Mouse (Mus musculus) MEL (cell line): ENCODE data around the gene Dnhd1. TPM values are rescaled to one million over a fixed set of nuclear protein-coding genes. Genes with fewer than 3 reads are reported as not detected.
A peak's percentile ranks its signal among the peaks of the same experiment; 100 is the strongest.

Experiments
- DNase-seq: peaks from one replicate; pipeline ENCODE4 v3.0.0; 2011; ENCODE audit warnings: low read depth, low spot score
- H3K27ac ChIP-seq: 2 replicates; pipeline ENCODE4 v1.5.1; 2012; ENCODE audit warnings: low read depth, mild to moderate bottlenecking, control low read depth, low read length, moderate library complexity; ENCODE audit not compliant: control insufficient read depth
- H3K27me3 ChIP-seq, 2 experiments: fragments of 150-350 bp in 1 of 2; sonication (generic) in 1 of 2; 2 replicates each; pipeline ENCODE4 v1.6.1; 2012; ENCODE audit warnings: low read length in 2 of 2, mild to moderate bottlenecking in 2 of 2, improper control_type of control experiment in 1 of 2, moderate library complexity in 1 of 2; ENCODE audit not compliant: insufficient read depth in 2 of 2, control insufficient read depth in 1 of 2
- H3K36me3 ChIP-seq, 2 experiments: 2 replicates each; pipeline ENCODE4 v1.6.1; 2012 to 2014; ENCODE audit warnings: low read length in 2 of 2, improper control_type of control experiment in 1 of 2, inconsistent platforms in 1 of 2, mild to moderate bottlenecking in 1 of 2; ENCODE audit not compliant: insufficient read depth in 2 of 2, control insufficient read depth in 1 of 2
- H3K4me1 ChIP-seq, 2 experiments: fragments of 150-350 bp in 1 of 2; sonication (generic) in 1 of 2; 2 replicates each; pipeline ENCODE4 v1.6.1; 2012; ENCODE audit warnings: low read length in 2 of 2, improper control_type of control experiment in 1 of 2, mild to moderate bottlenecking in 1 of 2; ENCODE audit not compliant: insufficient read depth in 2 of 2, control insufficient read depth in 1 of 2
- H3K4me3 ChIP-seq, 2 experiments: fragments of 150-350 bp in 1 of 2; sonication (generic) in 1 of 2; 2 replicates each; pipeline ENCODE4 v1.5.1; 2012; ENCODE audit warnings: low read depth in 2 of 2, low read length in 2 of 2, mild to moderate bottlenecking in 2 of 2, moderate library complexity in 2 of 2, control low read depth in 1 of 2, improper control_type of control experiment in 1 of 2; ENCODE audit not compliant: control insufficient read depth in 1 of 2, insufficient read depth in 1 of 2
- H3K79me2 ChIP-seq: 2 replicates; pipeline ENCODE4 v1.6.1; 2012; ENCODE audit warnings: mild to moderate bottlenecking, low read length, moderate library complexity; ENCODE audit not compliant: control insufficient read depth, poor library complexity, insufficient read depth
- H3K9ac ChIP-seq: 2 replicates; pipeline ENCODE4 v1.6.1; 2012; ENCODE audit warnings: low read depth, mild to moderate bottlenecking, control low read depth, low read length, moderate library complexity; ENCODE audit not compliant: control insufficient read depth, poor library complexity, severe bottlenecking
- H3K9me3 ChIP-seq: fragments of 150-350 bp; sonication (generic); replicated peaks from 2 replicates; pipeline ENCODE4 v1.6.1; 2012; ENCODE audit warnings: mild to moderate bottlenecking, low read length, improper control_type of control experiment, moderate library complexity; ENCODE audit not compliant: insufficient read depth
- CHD2 ChIP-seq: IDR thresholded peaks from 2 replicates; pipeline ENCODE4 v1.6.1; 2011; ENCODE audit warnings: low read length, improper control_type of control experiment
- E2F4 ChIP-seq: IDR thresholded peaks from 2 replicates; pipeline ENCODE4 v1.6.1; 2011; ENCODE audit warnings: low read depth, low read length, improper control_type of control experiment, borderline replicate concordance
- ELF1 ChIP-seq: IDR thresholded peaks from 2 replicates; pipeline ENCODE4 v1.6.1; 2014; ENCODE audit warnings: low read depth, mild to moderate bottlenecking, inconsistent platforms, low read length, improper control_type of control experiment, moderate library complexity
- EP300 ChIP-seq, 2 experiments: IDR thresholded peaks; 2 replicates each; pipeline ENCODE4 v1.6.1; 2011; ENCODE audit warnings: improper control_type of control experiment in 2 of 2, low read length in 2 of 2, low read depth in 1 of 2, mild to moderate bottlenecking in 1 of 2
- GABPA ChIP-seq: IDR thresholded peaks from 2 replicates; pipeline ENCODE4 v1.6.1; 2012; ENCODE audit warnings: low read depth, mild to moderate bottlenecking, inconsistent platforms, low read length, improper control_type of control experiment, moderate library complexity
- GATA1 ChIP-seq: IDR thresholded peaks from 2 replicates; pipeline ENCODE4 v1.6.1; 2011; ENCODE audit warnings: low read depth, low read length, improper control_type of control experiment
- MAX ChIP-seq: IDR thresholded peaks from 2 replicates; pipeline ENCODE4 v1.6.1; 2011; ENCODE audit warnings: low read length, improper control_type of control experiment
- MXI1 ChIP-seq: IDR thresholded peaks from 2 replicates; pipeline ENCODE4 v1.6.1; 2011; ENCODE audit warnings: mild to moderate bottlenecking, low read depth, low read length, improper control_type of control experiment
- MYB ChIP-seq: IDR thresholded peaks from 2 replicates; pipeline ENCODE4 v1.6.1; 2011; ENCODE audit warnings: mild to moderate bottlenecking, low read depth, low read length, improper control_type of control experiment
- NRF1 ChIP-seq: IDR thresholded peaks from 2 replicates; pipeline ENCODE4 v1.6.1; 2014; ENCODE audit warnings: low read depth, mild to moderate bottlenecking, inconsistent platforms, low read length, improper control_type of control experiment, moderate library complexity; ENCODE audit not compliant: poor library complexity, insufficient read depth, severe bottlenecking
- POLR2AphosphoS2 ChIP-seq: IDR thresholded peaks from 2 replicates; pipeline ENCODE4 v1.6.1; 2011; ENCODE audit warnings: low read length, improper control_type of control experiment
- TCF12 ChIP-seq: IDR thresholded peaks from 2 replicates; pipeline ENCODE4 v1.6.1; 2014; ENCODE audit warnings: low read depth, mild to moderate bottlenecking, inconsistent platforms, low read length, improper control_type of control experiment, moderate library complexity
- UBTF ChIP-seq: IDR thresholded peaks from 2 replicates; pipeline ENCODE4 v1.6.1; 2012; ENCODE audit warnings: low read depth, mild to moderate bottlenecking, inconsistent platforms, low read length, improper control_type of control experiment, moderate library complexity, borderline replicate concordance; ENCODE audit not compliant: insufficient read depth
- USF2 ChIP-seq, 2 experiments: IDR thresholded peaks; 2 replicates each; pipeline ENCODE4 v1.6.1; 2011 to 2012; ENCODE audit warnings: improper control_type of control experiment in 2 of 2, low read length in 2 of 2, borderline replicate concordance in 1 of 2, inconsistent platforms in 1 of 2, low read depth in 1 of 2, mild to moderate bottlenecking in 1 of 2; ENCODE audit not compliant: insufficient read depth in 1 of 2
- polyA plus RNA-seq, 2 experiments: library from polyadenylated mRNA; stranded (reverse) in 1 of 2; unstranded in 1 of 2; fragments of >175 nt in 1 of 2; fragments of >200 nt in 1 of 2; gene quantifications; 2 replicates each; pipeline versions ENCODE4 v1.2.1 to v1.2.4; 2012; ENCODE audit warnings: low replicate concordance in 2 of 2, low read depth in 1 of 2; ENCODE audit not compliant: insufficient read length in 2 of 2, insufficient read depth in 1 of 2, missing spikeins in 1 of 2
- total RNA-seq: library from RNA; depleted of rRNA; stranded (reverse); fragments of 300-350 nt; gene quantifications from 2 replicates; pipeline ENCODE4 v1.2.3, GENCODE M21; 2012

The Dnhd1 gene
- total and polyA plus RNA-seq, 3 experiments = 1.7 to 2.6 TPM; not detected in 1

- H3K4me1 ChIP-seq = peaks cover 2 to 17% of the 10 kb centered on the region in 2 experiments; a peak in 2 of 4 replicates
- no peak overlapping the region for H3K4me3 ChIP-seq
- no peak for DNase-seq
- no peaks in the 10 kb centered on the region for H3K27me3 ChIP-seq
- peaks cover 27% of the 10 kb centered on the region for H3K79me2 ChIP-seq
- H3K36me3 ChIP-seq = peaks cover 0 to 19% of the 10 kb centered on the region in 2 experiments; a peak in 2 of 4 replicates
- TF ChIP-seq MXI1 (no peak), ELF1 (no peak), CHD2 (no peak), UBTF (no peak), E2F4 (no peak), POLR2AphosphoS2 (no peak), EP300 (IDR thresholded peaks at IDR 0.05; ENCODE audit: low read depth in 1 of 2, low read length in 2 of 2) (no peak), MYB (no peak), MAX (no peak), NRF1 (no peak), USF2 (IDR thresholded peaks at IDR 0.05; ENCODE audit: borderline replicate concordance in 1 of 2, insufficient read depth in 1 of 2, low read depth in 1 of 2, low read length in 2 of 2) (no peak)
- no peak overlapping the region for H3K27ac ChIP-seq
- H3K9ac ChIP-seq = peak overlapping the region; percentile 90; the same call in 1 of the 2 replicates
- H3K9me3 ChIP-seq = no peaks in the 10 kb centered on the region
Measured at GRCm38 (mm10) chr7:105641936-105642335, 8.7 kb upstream of the Dnhd1 start.

- peaks cover 0 to 5% of the 10 kb centered on the region in 2 experiments; a peak in 1 of 4 replicates for H3K4me1 ChIP-seq
- H3K9ac ChIP-seq = no peak overlapping the region
- DNase-seq = no peak
- H3K27ac ChIP-seq = no peak overlapping the region
- no peaks in the 10 kb centered on the region for H3K9me3 ChIP-seq
- TF ChIP-seq GATA1 = no peak
- TF ChIP-seq GABPA = no peak
- TF ChIP-seq TCF12 = no peak
- peaks cover 0 to 1% of the 10 kb centered on the region in 2 experiments; a peak in 2 of 4 replicates for H3K36me3 ChIP-seq
- H3K4me3 ChIP-seq = no peak overlapping the region
- no peaks in the 10 kb centered on the region for H3K27me3 ChIP-seq
- H3K79me2 ChIP-seq = no peaks in the 10 kb centered on the region
Measured at GRCm38 (mm10) chr7:105685541-105686197, 35.0 kb downstream of the Dnhd1 start.
